Mouse (Mus musculus): ENCODE measurements around the gene Olfr689.
"Not testable (repeated sequence)": the region's sequence is repeated elsewhere in the genome, so short reads cannot be mapped to it uniquely, and the experiment has no call there.

The Olfr689 gene

GRCm38 (mm10) chr7:105310865-105311264 lies at the start of gene Olfr689:
TSS of gene Olfr689 (plus strand) at chr7:105311165.
- in situ Hi-C loops (cut with MboI, MseI), result no loop called here

- in situ Hi-C loops (cut with MboI, MseI), result no loop called here
Measured at GRCm38 (mm10) chr7:105272426-105272825, 38.5 kb upstream of the Olfr689 start.

- in situ Hi-C loops (cut with MboI, MseI), result no loop called here
Measured at GRCm38 (mm10) chr7:105287795-105288194, 23.2 kb upstream of the Olfr689 start, which contains the start of gene Olfr688. TSS of gene Olfr688 (plus strand) at chr7:105288095.

- in situ Hi-C loops (cut with MboI, MseI), result no loop called here
Measured at GRCm38 (mm10) chr7:105290051-105290450, 20.9 kb upstream of the Olfr689 start.

GRCm38 (mm10) chr7:105325302-105325701 lies 14.3 kb downstream of the Olfr689 start:
- in situ Hi-C loops (cut with MboI, MseI), result no loop called here

- in situ Hi-C loops (cut with MboI, MseI), result no loop called here
Measured at GRCm38 (mm10) chr7:105334004-105334403, 23.0 kb downstream of the Olfr689 start, which contains the start of gene Olfr690. TSS of gene Olfr690 (minus strand) at chr7:105334104.

- in situ Hi-C loops (cut with MboI, MseI), result loop anchor here (5.0 kb wide), 1 partner anchor 80 kb away; no protein-coding TSS in a partner anchor
Measured at GRCm38 (mm10) chr7:105342170-105342569, 31.2 kb downstream of the Olfr689 start, which contains the start of gene Olfr691. TSS of gene Olfr691 (minus strand) at chr7:105342270.

- in situ Hi-C loops (cut with MboI, MseI), result loop anchor here (5.0 kb wide), 1 partner anchor 80 kb away; no protein-coding TSS in a partner anchor
Measured at GRCm38 (mm10) chr7:105342752-105343151, 31.8 kb downstream of the Olfr689 start.

- in situ Hi-C loops (cut with MboI, MseI), result not testable (repeated sequence)
Measured at GRCm38 (mm10) chr7:105356064-105356463, 45.1 kb downstream of the Olfr689 start.

GRCm38 (mm10) chr7:105356487-105356886 lies 45.5 kb downstream of the Olfr689 start:
- in situ Hi-C loops (cut with MboI, MseI), result not testable (repeated sequence)

- in situ Hi-C loops (cut with MboI, MseI), result no loop called here
Measured at GRCm38 (mm10) chr7:105361713-105362112, 50.7 kb downstream of the Olfr689 start.

- in situ Hi-C loops (cut with MboI, MseI), result no loop called here
Measured at GRCm38 (mm10) chr7:105367268-105367667, 56.3 kb downstream of the Olfr689 start.

GRCm38 (mm10) chr7:105367930-105368329 lies 57.0 kb downstream of the Olfr689 start, which contains the start of gene Olfr692:
TSS of gene Olfr692 (plus strand) at chr7:105368230.
- in situ Hi-C loops (cut with MboI, MseI), result no loop called here

GRCm38 (mm10) chr7:105368521-105368920 lies 57.6 kb downstream of the Olfr689 start:
- in situ Hi-C loops (cut with MboI, MseI), result no loop called here
